Mouse (Mus musculus): ENCODE results near the gene Galnt18.

DNA sequence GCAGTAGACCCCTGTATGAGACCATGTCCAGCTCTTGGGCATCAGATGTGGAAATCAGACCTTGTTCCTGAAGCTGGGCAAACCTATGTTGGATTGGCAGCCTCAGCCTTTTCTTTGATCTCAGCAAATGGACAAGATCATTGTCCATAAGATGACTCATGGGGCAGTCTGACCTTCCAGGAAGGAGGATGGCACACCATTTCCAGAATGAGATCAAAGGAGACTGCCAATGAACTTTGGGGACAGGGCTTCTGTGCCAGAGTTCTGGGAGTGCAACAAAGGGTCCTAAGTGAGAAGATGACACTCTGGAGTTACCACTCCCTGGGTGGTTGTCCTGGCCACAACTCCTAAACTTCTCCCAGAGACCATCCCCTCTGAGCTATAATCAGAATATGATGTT, 174.1 kb downstream of the Galnt18 start:
- TF ChIP-seq POLR2A (IDR thresholded peaks at IDR 0.05; ENCODE audit: low read depth, low read length) (no peak), CTCF (IDR thresholded peaks at IDR 0.05; ENCODE audit: extremely low read depth, insufficient read length, insufficient replicate concordance, low read depth, low read length) (no peak)

Data from small intestine, adult 2 months (tissue).